Mouse (Mus musculus) bone marrow macrophage, adult 2 months (primary cell): Measurements from ENCODE around the gene Tgfbr3.

Experiments
- CTCF ChIP-seq: IDR thresholded peaks from 2 replicates; pipeline ENCODE4 v1.5.1; 2012; ENCODE audit warnings: low read depth, mild to moderate bottlenecking, low read length, moderate library complexity
- POLR2A ChIP-seq: IDR thresholded peaks from 2 replicates; pipeline ENCODE4 v1.6.1; 2012; ENCODE audit warnings: mild to moderate bottlenecking, low read depth, low read length, borderline replicate concordance

GRCm38 (mm10) chr5:107084431-107084830 is 205.0 kb downstream of the Tgfbr3 start:
- TF ChIP-seq CTCF (no peak), POLR2A (no peak)
